Mouse (Mus musculus) kidney, postnatal 25 days (tissue): Measurements from ENCODE around the gene Prr19.

Source experiments
- DNase-seq, 2 experiments: peaks; one replicate each; pipeline ENCODE4 v3.0.0; 2021; ENCODE audit warnings: mixed read lengths in 2 of 2

The Prr19 gene

GRCm38 (mm10) chr7:25275555-25276298 lies 25.5 kb upstream of the Prr19 start:
- DNase-seq = no peak

GRCm38 (mm10) chr7:25277405-25277804 lies 23.8 kb upstream of the Prr19 start:
- no peak for DNase-seq

- no peak for DNase-seq
These were observed 23.2 kb upstream of the Prr19 start for GRCm38 (mm10) chr7:25277998-25278340.

- peak; percentile 84 to 95 for DNase-seq
These were observed 22.7 kb upstream of the Prr19 start for GRCm38 (mm10) chr7:25278341-25279075.

GRCm38 (mm10) chr7:25279076-25279860 lies 21.9 kb upstream of the Prr19 start:
- peak; percentile 92 to 96 for DNase-seq

- DNase-seq = peak; percentile 65 to 85
These were observed 21.1 kb upstream of the Prr19 start for GRCm38 (mm10) chr7:25279861-25280791.

GRCm38 (mm10) chr7:25281166-25281733 lies 20.0 kb upstream of the Prr19 start:
- DNase-seq = no peak

- peak; percentile 99 for DNase-seq
These were observed 19.2 kb upstream of the Prr19 start for GRCm38 (mm10) chr7:25281734-25282601.

- peak; percentile 40 to 79 for DNase-seq
These were observed 18.4 kb upstream of the Prr19 start for GRCm38 (mm10) chr7:25282731-25283211.

- no peak for DNase-seq
These were observed 17.6 kb upstream of the Prr19 start for GRCm38 (mm10) chr7:25283637-25284036.

GRCm38 (mm10) chr7:25284171-25284570 lies 17.0 kb upstream of the Prr19 start:
- no peak for DNase-seq

- no peak for DNase-seq
These were observed 16.4 kb upstream of the Prr19 start for GRCm38 (mm10) chr7:25284766-25285165.

- no peak for DNase-seq
These were observed 15.5 kb upstream of the Prr19 start for GRCm38 (mm10) chr7:25285511-25286238.

- peak in 1 of 2 experiments; percentile 32 for DNase-seq
These were observed 14.2 kb upstream of the Prr19 start for GRCm38 (mm10) chr7:25286989-25287388.

GRCm38 (mm10) chr7:25288011-25288410 lies 13.2 kb upstream of the Prr19 start:
- peak in 1 of 2 experiments; percentile 26 for DNase-seq

GRCm38 (mm10) chr7:25288721-25289120 lies 12.5 kb upstream of the Prr19 start:
- DNase-seq = peak in 1 of 2 experiments; percentile 37

- DNase-seq = no peak
These were observed 11.3 kb upstream of the Prr19 start for GRCm38 (mm10) chr7:25289925-25290324.

- no peak for DNase-seq
These were observed 10.7 kb upstream of the Prr19 start for GRCm38 (mm10) chr7:25290463-25290862.

- peak; percentile 84 to 86 for DNase-seq
These were observed 10.3 kb upstream of the Prr19 start for GRCm38 (mm10) chr7:25290911-25291310.

GRCm38 (mm10) chr7:25292107-25292506 lies 9.1 kb upstream of the Prr19 start:
- DNase-seq = peak in 1 of 2 experiments; percentile 67
